Mouse (Mus musculus): Measurements from ENCODE around the gene Krt15. TPM values are rescaled to one million over a fixed set of nuclear protein-coding genes. Genes with fewer than 3 reads are reported as not detected.

The Krt15 gene
- total RNA-seq, 1 experiment from 2014 or later = not detected

DNA sequence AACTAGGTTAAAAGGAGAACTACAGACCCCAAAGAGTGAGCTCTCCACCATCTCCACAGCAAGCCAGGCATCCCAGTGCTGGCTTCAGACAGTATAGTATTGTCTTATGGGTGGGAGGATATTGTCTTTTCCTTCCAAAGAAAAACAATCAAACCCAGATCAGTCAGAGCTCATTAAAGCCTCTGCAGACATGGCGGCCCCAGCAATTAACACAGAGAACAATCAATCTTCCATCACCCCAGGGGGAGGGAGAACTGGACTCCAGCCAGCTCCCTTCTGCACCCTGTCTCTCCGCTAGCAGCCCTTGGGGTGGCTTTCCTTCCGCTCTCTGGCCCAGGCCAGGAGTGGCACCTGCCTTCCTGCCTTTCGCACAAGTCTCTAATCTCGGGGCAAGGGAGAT lies 2.0 kb upstream of the Krt15 start:
- no peak for ATAC-seq (replicated peaks; ENCODE audit: insufficient number of reproducible peaks, low FRiP score, low TSS enrichment, poor library complexity, severe bottlenecking)

DNA sequence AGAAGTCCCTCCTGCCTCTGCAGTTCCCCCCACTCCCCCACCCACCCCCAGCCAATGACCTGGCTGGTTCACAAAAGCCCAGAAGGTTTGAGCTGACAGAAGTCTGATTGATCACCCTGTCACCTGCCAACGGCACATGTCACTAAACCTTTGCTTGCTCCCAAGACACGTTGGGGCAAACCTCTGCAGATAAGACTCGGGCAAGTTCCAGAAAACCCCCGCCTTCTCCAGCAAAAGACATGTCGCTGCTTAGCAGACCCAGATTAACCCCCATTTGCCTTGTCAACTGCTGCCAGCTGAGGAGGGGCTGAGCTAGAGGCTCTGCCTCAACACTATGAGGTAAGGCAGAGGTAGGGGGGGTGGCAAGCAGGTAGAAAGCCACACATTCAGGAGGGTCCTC lies 831 bp upstream of the Krt15 start:
- no peak for ATAC-seq (replicated peaks; ENCODE audit: insufficient number of reproducible peaks, low FRiP score, low TSS enrichment, poor library complexity, severe bottlenecking)

DNA sequence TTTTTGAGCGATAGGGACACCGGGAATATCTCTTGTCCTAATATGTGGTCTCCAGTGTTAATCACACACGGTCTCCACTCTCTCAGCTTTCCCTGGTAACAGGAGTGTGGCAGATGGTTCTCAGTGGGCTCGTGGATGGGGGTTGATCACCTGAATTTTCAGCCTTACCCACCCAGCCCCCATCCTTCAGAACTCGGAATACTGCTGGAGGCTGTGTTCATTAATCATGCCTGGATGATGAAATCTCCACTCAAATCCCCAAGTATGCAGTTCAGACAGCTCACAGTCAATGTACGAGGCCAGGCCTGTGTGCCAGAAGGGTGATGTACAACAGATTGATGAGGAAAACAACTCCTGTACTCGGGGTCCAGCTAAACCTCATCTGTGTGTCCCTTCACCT lies 10.8 kb downstream of the Krt15 start:
- ATAC-seq (replicated peaks; ENCODE audit: insufficient number of reproducible peaks, low FRiP score, low TSS enrichment, poor library complexity, severe bottlenecking) = no peak

DNA sequence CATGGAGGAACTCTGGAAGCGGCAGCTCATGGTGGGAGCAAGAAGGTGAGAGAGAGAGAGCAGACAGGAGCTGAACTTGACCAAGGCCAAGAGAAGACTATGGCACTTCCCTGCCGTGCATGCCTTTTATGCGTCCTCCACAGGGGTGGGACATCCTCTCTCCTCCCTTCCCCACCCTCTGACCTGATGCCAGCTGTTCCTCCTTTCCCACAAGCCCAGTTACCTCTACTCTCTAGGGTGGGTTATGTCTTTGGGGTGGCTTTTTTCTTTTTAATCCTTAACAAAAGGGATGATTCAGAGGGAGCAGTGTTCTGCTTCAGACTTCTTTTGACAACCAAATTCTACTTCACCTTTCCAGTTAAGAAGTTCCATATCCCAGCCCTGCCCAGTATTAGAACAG lies 14.3 kb downstream of the Krt15 start, which contains the start of gene Krt13:
Krt13 (minus strand) TSS at position 101 of the 400 bp plus-strand sequence.
- ATAC-seq (replicated peaks; ENCODE audit: insufficient number of reproducible peaks, low FRiP score, low TSS enrichment, poor library complexity, severe bottlenecking) = no peak

DNA sequence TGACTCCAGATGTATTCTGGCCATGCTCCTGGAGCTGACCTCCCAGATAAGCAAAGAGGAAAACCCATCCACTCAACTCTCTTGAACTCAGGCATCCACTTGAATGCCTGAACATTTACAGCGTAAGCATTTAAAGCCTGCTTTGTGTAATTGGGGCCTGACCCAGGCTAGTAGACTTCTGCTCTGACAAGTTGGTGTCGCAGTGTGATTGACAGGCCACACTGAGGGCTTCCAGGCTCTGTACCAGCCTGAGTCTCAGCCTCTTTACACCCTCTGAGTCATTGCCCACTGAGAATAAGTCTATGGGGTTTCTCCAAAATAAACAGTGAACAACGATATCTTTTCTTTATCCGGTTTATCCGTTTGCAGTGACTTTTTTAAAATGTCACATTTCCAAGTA lies 15.4 kb downstream of the Krt15 start:
- ATAC-seq (replicated peaks; ENCODE audit: insufficient number of reproducible peaks, low FRiP score, low TSS enrichment, poor library complexity, severe bottlenecking) = no peak

DNA sequence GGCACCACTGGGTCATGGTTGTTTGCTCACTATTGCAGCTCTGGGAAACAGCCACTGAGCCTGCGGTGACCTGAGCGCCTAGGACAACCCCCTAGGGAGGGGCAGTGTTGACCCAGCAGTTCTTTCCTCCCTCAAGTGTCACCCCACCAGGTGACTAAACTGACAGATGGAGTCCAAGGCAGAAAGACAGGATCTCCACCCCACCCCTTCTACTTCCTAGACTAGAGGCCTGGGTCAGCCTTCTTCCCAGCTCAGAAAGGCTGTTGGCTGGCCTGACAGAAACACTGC lies 22.0 kb downstream of the Krt15 start:
- ATAC-seq (replicated peaks; ENCODE audit: insufficient number of reproducible peaks, low FRiP score, low TSS enrichment, poor library complexity, severe bottlenecking) = no peak

DNA sequence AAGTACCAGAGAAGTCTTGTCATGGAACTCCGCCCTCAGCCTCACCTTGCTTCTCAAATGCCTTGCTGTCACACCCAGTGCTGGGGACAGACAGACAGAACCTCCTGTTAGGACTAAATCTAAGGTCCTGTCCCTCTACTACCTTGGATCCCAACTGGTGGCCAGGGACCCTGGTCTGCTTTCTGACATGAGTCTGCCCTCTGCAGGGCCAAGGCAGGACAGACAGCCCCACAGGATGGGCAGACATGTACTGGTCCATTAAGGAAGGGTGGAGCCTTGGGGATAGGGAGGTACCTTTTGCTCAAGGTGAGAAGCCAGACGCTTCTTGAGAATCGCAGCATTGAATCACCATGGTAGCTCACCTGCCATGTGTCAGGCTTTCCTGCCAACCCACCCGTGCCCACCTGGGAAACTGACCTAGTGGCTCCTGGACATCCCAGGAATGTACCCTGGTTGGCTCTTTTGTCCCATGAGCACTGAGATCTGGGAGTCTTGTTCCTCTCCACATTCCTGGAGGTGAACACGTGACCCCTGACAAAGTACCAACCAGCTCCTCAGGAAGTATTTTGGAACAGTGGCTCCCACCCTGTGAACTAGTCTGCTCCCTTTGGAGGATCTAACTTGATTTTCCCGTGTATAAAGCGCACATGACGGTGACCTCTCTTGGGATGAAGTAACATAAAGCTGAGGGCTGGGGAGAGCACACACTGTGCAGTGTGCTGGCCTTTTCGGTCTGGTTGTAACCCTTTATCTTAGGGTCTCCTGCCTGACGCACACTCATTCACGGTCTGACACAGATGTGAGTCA lies 22.6 kb downstream of the Krt15 start:
- ATAC-seq (replicated peaks; ENCODE audit: insufficient number of reproducible peaks, low FRiP score, low TSS enrichment, poor library complexity, severe bottlenecking) = no peak

DNA sequence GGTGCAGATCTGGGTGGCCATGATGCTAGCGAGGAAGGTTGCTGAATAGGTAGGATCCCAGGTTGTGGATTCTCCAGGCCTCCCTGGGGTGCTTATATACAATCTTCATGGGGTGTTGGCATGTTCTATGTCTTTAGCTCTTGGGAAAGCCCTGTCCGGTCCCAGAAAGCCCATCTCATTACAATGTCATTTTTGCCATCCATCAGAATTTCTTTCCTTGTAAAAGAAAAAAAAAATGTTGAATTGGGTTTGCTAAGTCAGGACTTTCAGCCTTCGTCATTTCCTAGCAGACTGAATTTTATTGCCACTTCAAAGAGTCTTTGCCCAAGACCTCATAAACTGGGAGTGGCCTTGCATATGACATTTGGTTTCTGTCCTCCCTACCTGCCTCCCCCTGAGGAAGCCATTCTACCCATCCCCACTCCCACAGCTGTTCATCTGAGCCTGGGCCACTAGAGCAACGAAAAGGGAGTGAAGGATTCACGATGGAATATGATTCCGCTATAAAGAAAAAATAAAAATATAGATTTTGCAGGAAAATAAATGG lies 30.1 kb downstream of the Krt15 start, which contains the start of gene Krt36:
Krt36 (minus strand) TSS at position 51 of the 547 bp plus-strand sequence.
- no peak for ATAC-seq (replicated peaks; ENCODE audit: insufficient number of reproducible peaks, low FRiP score, low TSS enrichment, poor library complexity, severe bottlenecking)

DNA sequence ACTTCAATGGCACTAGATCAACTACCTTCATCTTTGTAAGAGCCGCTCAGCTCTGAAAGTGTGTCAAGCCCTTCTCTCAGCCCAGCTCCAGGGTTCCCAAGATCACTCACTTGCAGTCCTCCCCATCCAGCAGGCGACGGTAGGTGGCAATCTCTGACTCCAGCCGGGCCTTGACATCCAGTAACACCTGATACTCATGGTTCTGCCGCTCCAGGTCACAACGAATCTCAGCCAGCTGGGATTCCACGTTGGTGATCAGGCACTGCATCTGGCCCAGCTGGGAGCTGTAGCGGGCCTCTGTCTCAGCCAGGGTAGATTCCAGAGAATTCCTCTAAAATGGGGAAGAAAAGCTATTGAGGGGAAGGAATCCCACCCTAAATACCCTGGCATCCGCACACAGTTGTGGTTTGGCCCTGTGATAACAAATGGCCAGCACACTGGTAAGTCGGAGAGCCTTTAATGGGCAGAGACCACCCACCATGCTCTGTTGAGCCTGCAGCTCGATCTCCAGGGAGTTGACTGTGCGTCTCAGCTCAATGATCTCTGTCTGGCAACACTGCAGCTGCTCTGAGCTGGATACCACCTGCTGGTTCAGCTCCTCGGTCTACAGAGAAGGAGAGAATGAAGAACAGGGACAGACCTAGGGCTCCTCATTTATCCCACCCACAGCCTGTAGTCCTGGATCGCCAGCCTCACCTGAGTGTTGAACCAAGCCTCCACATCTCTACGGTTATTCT lies 32.9 kb downstream of the Krt15 start:
- ATAC-seq (replicated peaks; ENCODE audit: insufficient number of reproducible peaks, low FRiP score, low TSS enrichment, poor library complexity, severe bottlenecking) = no peak

DNA sequence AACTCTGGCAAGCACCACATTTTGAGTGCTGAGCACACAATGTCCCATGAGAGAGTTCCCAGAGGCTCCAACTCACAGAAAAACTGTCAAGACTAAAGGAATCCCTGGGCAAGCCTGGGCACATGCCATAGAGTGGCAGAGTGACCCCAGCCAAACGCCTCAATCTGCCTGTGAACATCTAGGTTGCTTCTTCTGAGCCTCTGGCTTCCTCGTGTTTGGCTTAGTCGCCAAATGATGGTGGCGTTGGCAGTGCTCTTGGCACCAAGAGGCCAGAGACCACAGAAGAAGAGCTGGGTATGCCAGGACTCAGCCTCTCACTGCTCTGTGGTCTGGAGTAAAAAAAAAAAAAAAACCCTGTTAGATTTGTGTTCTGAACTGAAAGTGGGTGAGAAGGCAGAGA lies 35.3 kb downstream of the Krt15 start:
- ATAC-seq (replicated peaks; ENCODE audit: insufficient number of reproducible peaks, low FRiP score, low TSS enrichment, poor library complexity, severe bottlenecking) = no peak

DNA sequence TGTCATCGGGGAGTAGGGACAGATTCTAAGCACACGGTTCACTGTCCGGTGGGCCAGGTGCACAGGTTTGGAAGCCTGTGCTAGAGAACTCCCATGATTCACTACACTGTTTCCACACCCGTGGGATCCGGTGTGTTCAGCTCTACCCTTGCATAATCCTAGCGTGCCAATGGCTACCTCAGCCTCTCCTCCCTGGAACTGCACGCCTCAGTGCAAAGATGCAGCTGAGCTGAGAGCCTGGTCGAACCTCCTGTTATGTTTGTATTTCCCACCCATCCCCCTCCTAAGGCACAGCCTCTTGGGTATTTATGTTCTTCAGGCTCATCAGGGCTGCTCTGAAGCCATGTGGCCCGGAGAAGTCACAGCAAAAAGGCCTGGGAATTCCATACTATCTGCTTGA lies 37.9 kb downstream of the Krt15 start:
- ATAC-seq (replicated peaks; ENCODE audit: insufficient number of reproducible peaks, low FRiP score, low TSS enrichment, poor library complexity, severe bottlenecking) = no peak

DNA sequence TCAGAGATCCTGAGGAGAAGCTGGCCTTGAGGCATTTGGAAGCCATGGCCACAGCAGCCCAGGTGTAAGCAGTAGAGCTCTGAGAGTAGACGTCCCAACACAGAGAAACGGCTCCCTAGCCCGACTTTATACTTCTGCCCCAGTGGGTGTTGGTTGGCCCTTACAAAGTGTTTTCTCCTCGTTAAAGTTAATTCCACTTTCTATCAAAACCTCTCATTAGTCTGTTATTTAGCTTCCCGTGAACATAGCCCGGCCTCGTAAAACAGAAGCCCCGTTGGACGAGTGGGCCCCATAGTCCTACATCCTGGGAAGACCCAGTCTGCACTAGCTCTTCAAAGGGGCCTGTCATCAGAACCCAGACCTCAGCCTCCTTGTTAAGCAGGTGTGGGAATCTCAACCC lies 39.6 kb downstream of the Krt15 start, which contains the start of gene Krt35:
Krt35 (minus strand) TSS at position 101 of the 400 bp plus-strand sequence.
- ATAC-seq (replicated peaks; ENCODE audit: insufficient number of reproducible peaks, low FRiP score, low TSS enrichment, poor library complexity, severe bottlenecking) = no peak

DNA sequence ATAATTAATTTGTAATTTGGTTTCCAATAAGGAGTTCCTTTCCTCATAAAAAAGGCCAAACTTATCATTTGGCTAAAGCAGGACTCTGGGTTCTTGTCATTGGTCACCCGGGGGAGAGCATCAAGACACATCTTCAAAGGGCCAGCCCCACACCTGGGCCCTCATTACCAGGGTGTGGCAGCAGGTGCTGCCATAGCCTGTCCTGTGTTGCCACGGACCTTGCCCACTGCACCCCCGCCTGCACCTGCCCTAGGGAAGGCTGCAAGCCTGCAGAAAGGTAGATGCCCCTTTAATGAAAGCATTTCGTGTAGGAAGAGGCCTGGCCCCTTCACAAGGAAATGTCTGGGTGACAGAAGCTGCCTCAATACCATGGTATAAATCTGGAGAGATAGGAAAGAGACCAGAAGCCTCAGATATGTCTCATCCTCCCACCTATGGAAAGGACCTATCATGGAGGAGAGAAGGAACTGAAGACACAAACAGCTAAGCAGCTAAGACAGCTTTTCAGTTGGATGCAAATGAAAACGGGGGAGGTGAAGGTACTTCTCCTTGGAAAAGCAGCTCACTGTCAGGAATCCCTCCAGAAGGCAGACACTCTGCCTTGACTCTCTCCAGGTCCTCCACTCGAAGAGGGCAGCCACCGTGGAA lies 47.2 kb downstream of the Krt15 start:
- no peak for ATAC-seq (replicated peaks; ENCODE audit: insufficient number of reproducible peaks, low FRiP score, low TSS enrichment, poor library complexity, severe bottlenecking)

DNA sequence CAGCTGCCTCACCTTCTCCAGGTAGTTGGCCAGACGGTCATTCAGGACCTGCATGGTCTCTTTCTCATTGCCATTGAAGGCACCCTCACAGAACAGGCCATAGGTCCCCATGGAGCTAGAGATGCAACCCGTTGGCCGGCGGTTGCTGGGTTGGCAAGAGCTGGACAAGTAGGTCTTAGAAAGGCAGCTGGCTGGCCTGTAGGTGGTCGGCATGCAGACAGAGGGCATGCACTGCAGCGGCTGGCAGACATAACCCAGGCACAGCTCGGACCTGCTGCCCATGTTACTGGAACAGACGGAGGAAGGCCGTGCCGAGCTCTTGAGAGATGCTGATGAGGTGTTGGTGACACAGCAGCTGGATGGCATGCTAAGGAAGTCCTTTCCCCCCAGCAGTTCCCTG lies 47.9 kb downstream of the Krt15 start, which contains the start of gene Krt32:
Krt32 (minus strand) TSS at position 366 of the 400 bp plus-strand sequence.
- no peak for ATAC-seq (replicated peaks; ENCODE audit: insufficient number of reproducible peaks, low FRiP score, low TSS enrichment, poor library complexity, severe bottlenecking)

Other genes starting within 250 kb of the Krt15 start
- gene Krtap31-1, start 228.0 kb downstream of the Krt15 start, total RNA-seq (2017) = not detected in 3 replicates
- gene Gm11565, start 221.2 kb downstream of the Krt15 start, total RNA-seq (2017) = not detected in 3 replicates
- not detected in 3 replicates for gene Krtap31-2, start 199.6 kb downstream of the Krt15 start, total RNA-seq (2017)
- not detected in 3 replicates for gene Krtap9-5, start 187.5 kb downstream of the Krt15 start, total RNA-seq (2017)
- not detected in 3 replicates for gene Krtap29-1, start 156.9 kb downstream of the Krt15 start, total RNA-seq (2017)
- gene Krtap16-1, start 149.3 kb downstream of the Krt15 start, total RNA-seq (2017) = not detected in 3 replicates
- not detected in 3 replicates for gene Krtap17-1, start 141.9 kb downstream of the Krt15 start, total RNA-seq (2017)
- gene Krt33a, start 119.7 kb downstream of the Krt15 start, total RNA-seq (2017) = not detected in 3 replicates
- gene Krt33b, start 106.1 kb downstream of the Krt15 start, total RNA-seq (2017) = not detected in 3 replicates
- gene Krt34, start 94.4 kb downstream of the Krt15 start, total RNA-seq (2017) = not detected in 3 replicates
- not detected in 3 replicates for gene Krt31, start 85.4 kb downstream of the Krt15 start, total RNA-seq (2017)
- not detected in 3 replicates for gene Krt32, start 47.7 kb downstream of the Krt15 start, total RNA-seq (2017)
- not detected in 3 replicates for gene Krt35, start 39.7 kb downstream of the Krt15 start, total RNA-seq (2017)
- gene Krt36, start 30.3 kb downstream of the Krt15 start, total RNA-seq (2017) = not detected in 3 replicates
- gene Krt13, start 14.4 kb downstream of the Krt15 start, total RNA-seq (2017) = not detected in 3 replicates
- not detected in 3 replicates for gene Krt19, start 12.7 kb upstream of the Krt15 start, total RNA-seq (2017)
- not detected in 3 replicates for gene Krt9, start 57.3 kb upstream of the Krt15 start, total RNA-seq (2017)
- not detected in 3 replicates for gene Krt14, start 71.6 kb upstream of the Krt15 start, total RNA-seq (2017)
- not detected in 3 replicates for gene Krt16, start 113.0 kb upstream of the Krt15 start, total RNA-seq (2017)
- gene Krt17, start 125.1 kb upstream of the Krt15 start, total RNA-seq (2017) = not detected in 3 replicates
- gene Krt42, start 133.9 kb upstream of the Krt15 start, total RNA-seq (2017) = not detected in 3 replicates
- 374 to 712 TPM (median 492 TPM) in 3 replicates for gene Eif1, start 184.0 kb upstream of the Krt15 start, total RNA-seq (2017)
- not detected in 3 replicates for gene Gast, start 198.5 kb upstream of the Krt15 start, total RNA-seq (2017)
- gene Hap1, start 220.2 kb upstream of the Krt15 start, total RNA-seq (2017) = 1.3 to 2.7 TPM in 2 of 3 replicates, not detected in the other